Mouse (Mus musculus): ENCODE results near the gene Gm21961. TPM values are rescaled to one million over a fixed set of nuclear protein-coding genes. Genes with fewer than 3 reads are reported as not detected.
"Not testable (repeated sequence)": the region's sequence is repeated elsewhere in the genome, so short reads cannot be mapped to it uniquely, and the experiment has no call there.

The Gm21961 gene
- not detected in 2 replicates for polyA plus RNA-seq (2014; fragmentation: Nextera tagmentation; extraction: Ambion mirVana)

DNA sequence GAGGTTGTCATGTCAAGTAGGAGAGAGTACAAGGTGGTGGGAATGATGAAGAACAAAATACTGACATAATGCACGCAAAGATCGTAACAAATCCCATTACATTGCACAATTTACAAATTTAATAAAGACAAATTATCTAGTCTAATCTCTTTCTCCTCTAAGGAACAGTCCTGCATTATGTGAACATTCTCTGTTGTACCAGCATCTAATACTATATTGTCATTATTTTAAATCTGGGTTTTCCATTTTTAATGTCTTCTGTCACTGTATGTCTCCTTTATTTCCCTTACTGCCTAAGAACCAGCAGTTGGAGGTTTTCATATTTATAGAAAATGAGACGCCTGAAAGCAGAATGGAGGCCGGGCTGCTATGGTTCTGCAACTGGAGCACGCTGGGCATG is at the start of gene Gm21961:
Gm21961 (minus strand) TSS at position 101 of the 400 bp plus-strand sequence.
- Histone ChIP-seq H3K9me3 (ENCODE audit: control insufficient read depth, low read length) (no peaks in the 10 kb centered on the region), H3K27ac (ENCODE audit: low read depth, low read length) (no peak within 1 kb of the TSS), H3K36me3 (ENCODE audit: control insufficient read depth, insufficient read depth, low read length) (no peaks in the 10 kb centered on the region), H3K4me2 (no peak within 1 kb of the TSS), H3K4me1 (ENCODE audit: control insufficient read depth, insufficient read depth, low read length) (no peaks in the 10 kb centered on the region), H3K4me3 (ENCODE audit: low read depth, low read length) (no peak within 1 kb of the TSS), H3K9ac (ENCODE audit: low read length) (no peak within 1 kb of the TSS), H3K27me3 (ENCODE audit: control insufficient read depth, insufficient read depth, low read length) (no peaks in the 10 kb centered on the region)
- DNase-seq (ENCODE audit: low spot score, missing footprints) (no peak), ATAC-seq (ENCODE audit: low FRiP score) (no peak)
- 96% methylated on average over 5 of the region's 5 CpGs for WGBS

DNA sequence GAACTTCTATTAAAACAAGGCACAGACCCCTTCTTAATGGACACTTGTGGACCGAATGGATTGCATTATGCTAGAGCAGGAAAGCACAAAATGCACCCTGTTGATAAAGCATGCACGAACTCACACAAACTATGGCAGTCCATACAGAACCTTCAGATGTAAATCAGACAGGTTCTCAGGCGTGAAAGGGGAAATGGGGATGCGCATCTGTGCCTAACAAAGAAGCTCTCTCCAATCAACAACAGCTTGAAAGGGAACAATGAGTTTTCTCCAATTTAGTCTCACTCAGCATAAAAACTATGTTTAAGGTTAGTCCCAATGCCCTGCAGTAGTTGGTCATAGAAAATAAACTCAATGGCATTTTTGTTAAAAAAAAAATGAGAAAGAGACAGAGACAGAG is 27.3 kb upstream of the Gm21961 start:
- DNase-seq (ENCODE audit: low spot score, missing footprints) (no peak), ATAC-seq (ENCODE audit: low FRiP score) (no peak)
- H3K27ac ChIP-seq (ENCODE audit: low read depth, low read length), result no peak overlapping the region
- no peak overlapping the region for H3K4me2 ChIP-seq
- no peak overlapping the region for H3K4me3 ChIP-seq (ENCODE audit: low read depth, low read length)
- no peaks in the 10 kb centered on the region for H3K4me1 ChIP-seq (ENCODE audit: control insufficient read depth, insufficient read depth, low read length)
- H3K9me3 ChIP-seq (ENCODE audit: control insufficient read depth, low read length), result no peaks in the 10 kb centered on the region
- no peak overlapping the region for H3K9ac ChIP-seq (ENCODE audit: low read length)
- H3K36me3 ChIP-seq (ENCODE audit: control insufficient read depth, insufficient read depth, low read length), result no peaks in the 10 kb centered on the region
- no peaks in the 10 kb centered on the region for H3K27me3 ChIP-seq (ENCODE audit: control insufficient read depth, insufficient read depth, low read length)
- WGBS, result 34% methylated on average over 4 of the region's 4 CpGs

DNA sequence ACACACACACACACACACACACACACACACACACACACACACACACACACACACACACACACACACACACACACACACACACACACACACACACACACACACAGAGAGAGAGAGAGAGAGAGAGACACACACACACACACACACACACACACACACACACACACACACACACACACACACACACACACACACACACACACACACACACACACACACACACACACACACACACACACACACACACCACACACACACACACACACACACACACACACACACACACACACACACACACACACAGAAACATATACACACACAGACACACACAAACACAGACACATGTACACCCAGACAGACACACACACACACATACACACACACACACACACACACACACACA is 24.5 kb upstream of the Gm21961 start:
- not testable (repeated sequence) for H3K36me3 ChIP-seq (ENCODE audit: control insufficient read depth, insufficient read depth, low read length); H3K9me3 ChIP-seq (ENCODE audit: control insufficient read depth, low read length); H3K27ac ChIP-seq (ENCODE audit: low read depth, low read length); ATAC-seq (ENCODE audit: low FRiP score); H3K4me2 ChIP-seq; H3K4me1 ChIP-seq (ENCODE audit: control insufficient read depth, insufficient read depth, low read length); H3K9ac ChIP-seq (ENCODE audit: low read length); H3K27me3 ChIP-seq (ENCODE audit: control insufficient read depth, insufficient read depth, low read length); DNase-seq (ENCODE audit: low spot score, missing footprints); H3K4me3 ChIP-seq (ENCODE audit: low read depth, low read length)

DNA sequence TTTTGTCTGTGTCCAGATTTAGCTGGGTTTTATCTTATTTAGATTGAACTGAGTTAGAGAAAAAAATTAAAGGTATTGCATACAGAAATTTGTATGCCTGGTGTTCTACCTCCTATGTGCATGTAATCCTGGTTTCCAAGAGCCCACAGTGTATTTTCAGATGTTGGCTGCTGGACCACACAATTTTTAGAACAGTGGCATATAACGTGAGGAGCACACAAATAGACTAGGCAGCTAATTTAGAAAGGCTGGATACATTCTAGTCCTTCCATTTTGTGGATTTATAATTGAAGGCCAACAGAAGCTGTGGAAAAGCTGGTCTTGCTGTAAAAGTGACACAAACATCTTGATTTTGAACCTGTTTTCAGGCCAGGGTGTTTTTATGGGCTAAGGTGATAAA is 3.3 kb upstream of the Gm21961 start:
- no peaks in the 10 kb centered on the region for H3K36me3 ChIP-seq (ENCODE audit: control insufficient read depth, insufficient read depth, low read length)
- DNase-seq (ENCODE audit: low spot score, missing footprints) (no peak), ATAC-seq (ENCODE audit: low FRiP score) (no peak)
- H3K4me2 ChIP-seq, result no peak overlapping the region
- H3K27ac ChIP-seq (ENCODE audit: low read depth, low read length), result no peak overlapping the region
- H3K9me3 ChIP-seq (ENCODE audit: control insufficient read depth, low read length), result no peaks in the 10 kb centered on the region
- no peaks in the 10 kb centered on the region for H3K4me1 ChIP-seq (ENCODE audit: control insufficient read depth, insufficient read depth, low read length)
- WGBS, result 86% methylated on average over 1 of the region's 1 CpGs
- no peaks in the 10 kb centered on the region for H3K27me3 ChIP-seq (ENCODE audit: control insufficient read depth, insufficient read depth, low read length)
- H3K4me3 ChIP-seq (ENCODE audit: low read depth, low read length), result no peak overlapping the region
- no peak overlapping the region for H3K9ac ChIP-seq (ENCODE audit: low read length)

DNA sequence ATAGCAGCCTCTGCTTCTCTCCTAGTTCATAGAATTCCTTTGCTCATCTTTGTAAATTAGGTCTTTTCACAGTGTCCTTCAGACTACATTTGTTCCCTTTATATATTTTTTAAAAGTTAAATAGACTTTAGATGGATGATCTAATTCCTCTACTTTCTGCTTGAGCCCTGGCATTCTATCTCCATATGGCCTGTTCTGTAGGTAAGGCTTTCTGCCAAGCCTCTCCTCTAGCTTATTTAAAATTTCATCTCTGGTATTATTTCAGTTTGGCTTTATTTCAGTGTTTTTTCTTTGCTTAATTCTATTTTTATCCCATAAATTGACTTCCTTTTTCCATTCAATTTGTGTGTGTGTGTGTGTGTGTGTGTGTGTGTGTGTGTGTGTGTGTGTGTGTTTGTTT is 8.5 kb downstream of the Gm21961 start:
- ATAC-seq (ENCODE audit: low FRiP score) (no peak), DNase-seq (ENCODE audit: low spot score, missing footprints) (no peak)
- H3K9ac ChIP-seq (ENCODE audit: low read length), result no peak overlapping the region
- no peak overlapping the region for H3K4me2 ChIP-seq
- no peak overlapping the region for H3K27ac ChIP-seq (ENCODE audit: low read depth, low read length)
- no peak overlapping the region for H3K4me3 ChIP-seq (ENCODE audit: low read depth, low read length)
- H3K9me3 ChIP-seq (ENCODE audit: control insufficient read depth, low read length), result no peaks in the 10 kb centered on the region
- no peaks in the 10 kb centered on the region for H3K4me1 ChIP-seq (ENCODE audit: control insufficient read depth, insufficient read depth, low read length)
- no peaks in the 10 kb centered on the region for H3K36me3 ChIP-seq (ENCODE audit: control insufficient read depth, insufficient read depth, low read length)
- H3K27me3 ChIP-seq (ENCODE audit: control insufficient read depth, insufficient read depth, low read length), result no peaks in the 10 kb centered on the region

DNA sequence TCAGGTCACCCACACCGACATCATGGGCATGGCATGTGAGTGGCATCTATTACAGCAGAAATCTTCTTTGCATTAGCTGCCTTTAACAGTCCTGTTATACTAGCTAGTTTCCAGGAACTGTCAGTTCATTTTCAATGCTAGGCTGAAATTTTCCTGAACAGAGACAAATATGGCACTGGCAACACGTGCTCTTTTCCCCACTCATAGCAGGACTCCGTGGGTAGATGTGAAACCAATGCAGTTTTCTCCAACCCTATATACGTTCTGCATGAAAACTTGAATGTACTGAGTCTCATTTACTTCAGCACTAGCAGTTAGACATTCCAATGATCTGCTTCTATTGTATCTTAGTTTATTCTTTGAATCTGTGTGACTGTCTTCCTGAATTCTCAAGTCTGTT is 20.2 kb downstream of the Gm21961 start:
- H3K9ac ChIP-seq (ENCODE audit: low read length), result no peak overlapping the region
- DNase-seq (ENCODE audit: low spot score, missing footprints) (no peak), ATAC-seq (ENCODE audit: low FRiP score) (no peak)
- no peak overlapping the region for H3K27ac ChIP-seq (ENCODE audit: low read depth, low read length)
- no peak overlapping the region for H3K4me2 ChIP-seq
- H3K4me1 ChIP-seq (ENCODE audit: control insufficient read depth, insufficient read depth, low read length), result no peaks in the 10 kb centered on the region
- H3K4me3 ChIP-seq (ENCODE audit: low read depth, low read length), result no peak overlapping the region
- H3K36me3 ChIP-seq (ENCODE audit: control insufficient read depth, insufficient read depth, low read length), result no peaks in the 10 kb centered on the region
- no peaks in the 10 kb centered on the region for H3K9me3 ChIP-seq (ENCODE audit: control insufficient read depth, low read length)
- 89% methylated on average over 4 of the region's 4 CpGs for WGBS
- H3K27me3 ChIP-seq (ENCODE audit: control insufficient read depth, insufficient read depth, low read length), result no peaks in the 10 kb centered on the region

DNA sequence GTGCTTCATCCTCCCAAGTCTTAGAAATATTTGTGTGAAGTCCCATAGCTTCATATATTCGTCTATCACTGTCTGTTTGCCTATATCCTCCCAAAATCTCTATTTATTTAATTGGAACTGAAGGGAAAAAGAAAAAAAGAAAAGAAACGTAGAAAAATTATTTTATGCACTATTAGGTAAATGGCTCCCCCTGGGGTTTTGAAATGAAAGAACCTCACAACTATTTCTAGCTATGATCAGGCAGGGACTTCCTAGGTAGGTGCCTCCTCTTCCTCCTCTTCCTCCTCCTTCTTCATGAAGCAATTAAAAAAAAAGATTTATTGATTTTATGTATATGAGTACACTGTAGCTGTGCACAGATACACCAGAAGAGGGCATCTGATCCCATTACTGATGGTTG is 34.7 kb downstream of the Gm21961 start:
- no peak overlapping the region for H3K4me2 ChIP-seq
- DNase-seq (ENCODE audit: low spot score, missing footprints) (no peak), ATAC-seq (ENCODE audit: low FRiP score) (no peak)
- WGBS, result 76% methylated on average over 2 of the region's 2 CpGs
- no peaks in the 10 kb centered on the region for H3K9me3 ChIP-seq (ENCODE audit: control insufficient read depth, low read length)
- no peak overlapping the region for H3K9ac ChIP-seq (ENCODE audit: low read length)
- H3K27ac ChIP-seq (ENCODE audit: low read depth, low read length), result no peak overlapping the region
- H3K36me3 ChIP-seq (ENCODE audit: control insufficient read depth, insufficient read depth, low read length), result no peaks in the 10 kb centered on the region
- H3K27me3 ChIP-seq (ENCODE audit: control insufficient read depth, insufficient read depth, low read length), result no peaks in the 10 kb centered on the region
- H3K4me3 ChIP-seq (ENCODE audit: low read depth, low read length), result no peak overlapping the region
- no peaks in the 10 kb centered on the region for H3K4me1 ChIP-seq (ENCODE audit: control insufficient read depth, insufficient read depth, low read length)

DNA sequence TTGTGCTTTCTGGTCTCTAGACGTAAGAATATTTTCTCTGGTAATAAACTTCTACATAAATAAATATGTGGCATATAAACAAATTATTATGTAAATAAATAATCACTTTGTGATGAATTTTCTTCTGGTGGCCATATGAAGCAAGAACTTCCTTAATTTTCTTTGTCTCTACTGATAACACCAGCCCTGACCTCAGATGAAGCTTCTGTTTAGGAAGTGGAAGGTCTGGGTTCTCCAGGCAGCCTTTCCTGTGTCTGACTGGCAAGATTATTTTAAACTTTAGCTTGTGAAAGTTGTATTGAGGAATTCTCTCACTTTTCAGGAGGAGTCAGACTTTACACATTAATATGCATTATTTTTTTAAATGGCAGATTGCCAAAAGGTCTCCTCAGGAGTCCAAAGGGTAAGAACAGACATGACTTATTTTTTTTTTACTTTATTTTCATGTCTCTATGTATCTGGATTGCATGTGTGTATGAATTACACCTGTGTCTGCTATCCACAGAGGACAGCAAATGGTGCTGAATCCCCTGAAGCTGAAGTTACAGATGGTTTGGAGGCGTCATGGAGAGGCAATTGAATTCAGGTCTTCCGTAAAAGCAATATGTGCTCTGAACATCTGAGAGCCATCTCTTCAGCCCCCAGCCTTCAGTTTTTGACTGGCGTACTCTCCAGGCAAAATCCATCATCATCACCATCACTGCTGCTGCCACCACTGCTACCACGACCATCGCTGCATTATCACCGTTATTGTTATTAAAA is 38.5 kb downstream of the Gm21961 start:
- H3K36me3 ChIP-seq (ENCODE audit: control insufficient read depth, insufficient read depth, low read length), result no peaks in the 10 kb centered on the region
- ATAC-seq (ENCODE audit: low FRiP score), result no peak
- H3K4me2 ChIP-seq, result no peak overlapping the region
- no peaks in the 10 kb centered on the region for H3K9me3 ChIP-seq (ENCODE audit: control insufficient read depth, low read length)
- no peaks in the 10 kb centered on the region for H3K4me1 ChIP-seq (ENCODE audit: control insufficient read depth, insufficient read depth, low read length)
- no peak for DNase-seq (ENCODE audit: low spot score, missing footprints)
- H3K27me3 ChIP-seq (ENCODE audit: control insufficient read depth, insufficient read depth, low read length), result no peaks in the 10 kb centered on the region
- H3K4me3 ChIP-seq (ENCODE audit: low read depth, low read length), result no peak overlapping the region
- WGBS, result 89% methylated on average over 7 of the region's 7 CpGs
- H3K9ac ChIP-seq (ENCODE audit: low read length), result no peak overlapping the region
- H3K27ac ChIP-seq (ENCODE audit: low read depth, low read length), result no peak overlapping the region

All from midbrain, embryonic 11.5 days (tissue).